Mouse (Mus musculus) kidney, adult 11 months (tissue): ENCODE results near the gene Fam133b.
"Not testable (repeated sequence)": the region's sequence is repeated elsewhere in the genome, so short reads cannot be mapped to it uniquely, and the experiment has no call there.

Experiments used
- DNase-seq: peaks from one replicate; pipeline ENCODE4 v3.0.0; 2022

Fam133b gene

GRCm38 (mm10) chr5:3609241-3609640 lies 65.6 kb downstream of the Fam133b start:
- DNase-seq, result no peak

GRCm38 (mm10) chr5:3611835-3612234 lies 68.2 kb downstream of the Fam133b start:
- not testable (repeated sequence) for DNase-seq
